ENCODE assay signal across 19 mouse cellular contexts in the genomic region with DNA sequence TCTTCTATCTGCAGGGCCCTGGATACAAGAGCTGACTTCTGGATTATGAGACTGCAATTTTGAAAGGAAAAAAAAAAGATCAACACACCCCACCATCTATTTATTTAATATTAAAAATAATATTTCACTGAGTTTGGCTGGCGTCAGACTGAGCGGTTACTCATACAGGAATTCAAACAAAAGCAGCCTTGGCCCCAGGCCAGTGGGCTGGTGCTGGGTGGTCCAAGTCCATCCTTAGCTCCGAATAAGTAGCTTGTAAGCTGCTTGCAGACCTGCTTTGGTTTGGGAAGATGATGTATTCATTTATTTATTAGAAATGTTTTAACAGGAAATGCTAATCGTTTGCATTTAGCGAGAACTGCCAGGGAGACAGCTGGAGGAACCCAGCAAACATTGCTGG. TPM values are rescaled to one million over a fixed set of nuclear protein-coding genes. Genes with fewer than 3 reads are reported as not detected.
DNase-seq lines count a peak whose midpoint lies in the region; ATAC-seq and TF ChIP-seq lines count a peak whose summit lies in the region.
"Had no signal": no experiment of that assay in that cellular context is flagged by ENCODE, and none has a peak within 500 bp of the region (broad histone marks: within the 10 kb centered on the region; RNA-seq: fewer than 3 reads in every experiment).

No protein-coding gene starts in this region.

- TF ChIP-seq POLR2A in heart, adult 2 months (IDR thresholded peaks at IDR 0.05; ENCODE audit: insufficient read depth, low read depth, low read length) = no peak
- TF ChIP-seq POLR2A in small intestine, adult 2 months (IDR thresholded peaks at IDR 0.05; ENCODE audit: low read depth, low read length) = no peak

- H3K9me3 ChIP-seq in intestine, embryonic 16.5 days (ENCODE audit: control insufficient read depth, low read length) = no peaks in the 10 kb centered on the region
- H3K9me3 ChIP-seq: embryonic facial prominence, embryonic 15.5 days; forebrain, embryonic 13.5 days; limb, embryonic 12.5 days; neural tube, embryonic 13.5 days had no signal

- no peaks in the 10 kb centered on the region for H3K4me1 ChIP-seq in heart, adult 2 months (ENCODE audit: control insufficient read depth, insufficient read depth, low read length)
- peaks cover 24% of the 10 kb centered on the region for H3K4me1 ChIP-seq in intestine, embryonic 16.5 days (ENCODE audit: control insufficient read depth, insufficient read depth, low read length)
- peaks cover 11% of the 10 kb centered on the region; the same call in 1 of the 2 replicates for H3K4me1 ChIP-seq in small intestine, adult 2 months (ENCODE audit: control insufficient read depth, insufficient read depth, insufficient read length, low read length)
- H3K4me1 ChIP-seq: embryonic facial prominence, embryonic 15.5 days; forebrain, embryonic 13.5 days; limb, embryonic 12.5 days; neural tube, embryonic 13.5 days had no signal

- H3K36me3 ChIP-seq in heart, adult 2 months (ENCODE audit: control insufficient read depth, insufficient read depth, low read length) = no peaks in the 10 kb centered on the region
- H3K36me3 ChIP-seq in intestine, embryonic 16.5 days (ENCODE audit: control insufficient read depth, insufficient read depth, low read length) = no peaks in the 10 kb centered on the region
- H3K36me3 ChIP-seq in small intestine, adult 2 months (ENCODE audit: control insufficient read depth, insufficient read depth, low read length) = no peaks in the 10 kb centered on the region
- H3K36me3 ChIP-seq: embryonic facial prominence, embryonic 15.5 days; limb, embryonic 12.5 days; neural tube, embryonic 13.5 days had no signal

- no peak for TF ChIP-seq CTCF in heart, adult 2 months (IDR thresholded peaks at IDR 0.05)
- TF ChIP-seq CTCF in small intestine, adult 2 months (IDR thresholded peaks at IDR 0.05; ENCODE audit: extremely low read depth, insufficient read length, insufficient replicate concordance, low read depth, low read length) = no peak

- 43% methylated on average over 5 of the region's 5 CpGs for WGBS in heart, adult 2 months
- WGBS in intestine, embryonic 16.5 days = 45% methylated on average over 5 of the region's 5 CpGs
- 41% methylated on average over 5 of the region's 5 CpGs for WGBS in small intestine, adult 2 months

- no peak overlapping the region for H3K4me2 ChIP-seq in intestine, embryonic 16.5 days (ENCODE audit: low read depth, low read length)
- H3K4me2 ChIP-seq: embryonic facial prominence, embryonic 15.5 days; forebrain, embryonic 13.5 days; limb, embryonic 12.5 days; neural tube, embryonic 13.5 days had no signal

- intact Hi-C loops in heart, adult 2 months (cut with DNase I) = no loop called here
- intact Hi-C loops in heart, postnatal 25 days (cut with DNase I) = no loop called here

- H3K79me2 ChIP-seq in heart, adult 2 months (replicated peaks; ENCODE audit: control insufficient read depth, insufficient read depth, low read length) = no peaks in the 10 kb centered on the region

- no peak for TF ChIP-seq EP300 in heart, adult 2 months (IDR thresholded peaks at IDR 0.05; ENCODE audit: insufficient read depth, low read depth, low read length)

- no peak overlapping the region for H3K27ac ChIP-seq in heart, adult 2 months
- H3K27ac ChIP-seq in intestine, embryonic 16.5 days (ENCODE audit: low read length) = peak overlapping the region; percentile 87; the same call in 1 of the 2 replicates
- peak overlapping the region; percentile 69; the same call in 1 of the 2 replicates for H3K27ac ChIP-seq in small intestine, adult 2 months (ENCODE audit: insufficient read depth, low read depth, low read length)
- H3K27ac ChIP-seq: embryonic facial prominence, embryonic 15.5 days; forebrain, embryonic 13.5 days; limb, embryonic 12.5 days; neural tube, embryonic 13.5 days had no signal

- no peaks in the 10 kb centered on the region for H3K27me3 ChIP-seq in heart, adult 2 months (ENCODE audit: control insufficient read depth, insufficient read depth, low read length)
- no peaks in the 10 kb centered on the region; the same call in 1 of the 2 replicates for H3K27me3 ChIP-seq in intestine, embryonic 16.5 days (replicated peaks; ENCODE audit: control insufficient read depth, insufficient read depth, low read length)
- 0 out of 2 replicates have a peak, but pooled peaks cover under 1% of the 10 kb centered on the region for H3K27me3 ChIP-seq in small intestine, adult 2 months (ENCODE audit: control insufficient read depth, insufficient read depth, low read length)
- H3K27me3 ChIP-seq: CH12.LX, Patski had no signal

- peak; percentile 74 for ATAC-seq in intestine, embryonic 16.5 days
- ATAC-seq: forebrain, embryonic 13.5 days; Patski had no signal

- no peak overlapping the region for H3K9ac ChIP-seq in heart, adult 2 months (ENCODE audit: low read depth, low read length)
- H3K9ac ChIP-seq in intestine, embryonic 16.5 days (ENCODE audit: low read depth, low read length) = no peak overlapping the region
- H3K9ac ChIP-seq: embryonic facial prominence, embryonic 15.5 days; forebrain, embryonic 13.5 days; limb, embryonic 12.5 days; neural tube, embryonic 13.5 days had no signal

- H3K4me3 ChIP-seq in heart, adult 2 months = no peak overlapping the region
- no peak overlapping the region for H3K4me3 ChIP-seq in intestine, embryonic 16.5 days (ENCODE audit: low read length)
- H3K4me3 ChIP-seq in small intestine, adult 2 months (ENCODE audit: low read depth, low read length) = no peak overlapping the region
- H3K4me3 ChIP-seq: embryonic facial prominence, embryonic 15.5 days; forebrain, embryonic 13.5 days; limb, embryonic 12.5 days; neural tube, embryonic 13.5 days had no signal

- DNase-seq in heart, adult 2 months = peak; percentile 11 to 25
- DNase-seq in heart, postnatal 25 days (ENCODE audit: low spot score) = no peak
- DNase-seq in urinary bladder, postnatal 14 days (ENCODE audit: low spot score) = peak; percentile 59
- no peak for DNase-seq in urinary bladder, postnatal 4 days (ENCODE audit: low spot score in 2 of 2)
- DNase-seq in thymus, postnatal 4 days = no peak
- no peak for DNase-seq in left cerebral cortex, adult 9 months (ENCODE audit: low spot score in 2 of 2)
- DNase-seq: gastrocnemius, postnatal 25 days; midbrain, embryonic 14.5 days; thymus, postnatal 36 days had no signal

RNA-seq across cellular contexts. Expression of gene Got1, which starts 38.8 kb away (rescaled TPM):
- 1,000 to 10,000 TPM in 1 of 2 experiments, 100 to 1,000 TPM in 1; 956 to 1,224 TPM for total RNA-seq in heart, adult 2 months (2021)
- polyA plus RNA-seq in heart, adult 2 months (2012; rRNA removed) = 575 and 746 TPM in 2 replicates
- 1,000 to 10,000 TPM in 1 of 2 experiments, 100 to 1,000 TPM in 1; 915 to 1,100 TPM for total RNA-seq in heart, postnatal 25 days (2021)
- 70.5 and 73.4 TPM in 2 replicates for polyA plus RNA-seq in intestine, embryonic 16.5 days (2015; fragmentation: Nextera tagmentation; extraction: Ambion mirVana)
- polyA plus RNA-seq in small intestine, adult 2 months (2012; rRNA removed) = 36.0 and 41.3 TPM in 2 replicates

RNA-seq across cellular contexts. Expression of gene Nkx2-3, which starts 49.0 kb away (rescaled TPM):
- not detected for total RNA-seq in heart, adult 2 months (2021)
- not detected in 2 replicates for polyA plus RNA-seq in heart, adult 2 months (2012; rRNA removed)
- not detected for total RNA-seq in heart, postnatal 25 days (2021)
- polyA plus RNA-seq in intestine, embryonic 16.5 days (2015; fragmentation: Nextera tagmentation; extraction: Ambion mirVana) = 61.3 and 64.6 TPM in 2 replicates
- 12.3 and 24.9 TPM in 2 replicates for polyA plus RNA-seq in small intestine, adult 2 months (2012; rRNA removed)
- total RNA-seq: adrenal gland, adult 18-20 months; CH12.LX; gastrocnemius, postnatal 25 days; layer of hippocampus, postnatal 25 days had no signal
- polyA plus RNA-seq: limb, embryonic 12.5 days; neural tube, embryonic 13.5 days had no signal

Comparison
In these comparisons a context has a peak if more than half of its experiments do, and no peak if none do; other contexts are left out.
1. DNase-seq: peak in heart, adult 2 months (2 of 2) and urinary bladder, postnatal 14 days (single experiment); none in heart, postnatal 25 days (single experiment), urinary bladder, postnatal 4 days (0 of 2), thymus, postnatal 4 days (single experiment) and left cerebral cortex, adult 9 months (0 of 2).
2. RNA of gene Nkx2-3, which starts 49.0 kb away (polyA plus RNA-seq): 61.3 to 64.6 TPM in intestine, embryonic 16.5 days and 12.3 to 24.9 TPM in small intestine, adult 2 months; not detected in heart, adult 2 months; every median in the first group is over 10 times any median in the second.